Mouse (Mus musculus): Measurements from ENCODE around the gene Adgrg3.
"Not testable (repeated sequence)": the region's sequence is repeated elsewhere in the genome, so short reads cannot be mapped to it uniquely, and the experiment has no call there.

The Adgrg3 gene

DNA sequence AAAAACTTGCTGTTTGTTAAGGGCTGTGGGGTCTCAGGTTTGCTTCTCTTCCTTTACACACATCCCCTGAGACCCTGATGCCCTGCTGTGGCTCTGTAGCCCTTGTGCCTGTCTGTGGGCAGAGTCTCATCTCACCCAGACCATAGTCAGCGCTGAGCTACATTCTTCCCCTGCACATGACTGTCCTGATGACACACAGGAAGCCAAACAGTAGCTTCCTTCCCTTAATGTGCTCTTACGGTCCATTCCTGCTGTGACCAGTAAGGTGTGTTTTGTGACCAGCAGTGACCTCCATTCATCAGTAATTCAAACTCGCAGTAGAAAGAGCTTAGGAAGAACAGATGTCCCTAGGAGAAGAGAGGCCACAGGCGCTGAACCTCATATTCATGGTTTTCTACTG, 6.9 kb downstream of the Adgrg3 start:
- DNase-seq (ENCODE audit: low spot score in 2 of 2), result no peak

DNA sequence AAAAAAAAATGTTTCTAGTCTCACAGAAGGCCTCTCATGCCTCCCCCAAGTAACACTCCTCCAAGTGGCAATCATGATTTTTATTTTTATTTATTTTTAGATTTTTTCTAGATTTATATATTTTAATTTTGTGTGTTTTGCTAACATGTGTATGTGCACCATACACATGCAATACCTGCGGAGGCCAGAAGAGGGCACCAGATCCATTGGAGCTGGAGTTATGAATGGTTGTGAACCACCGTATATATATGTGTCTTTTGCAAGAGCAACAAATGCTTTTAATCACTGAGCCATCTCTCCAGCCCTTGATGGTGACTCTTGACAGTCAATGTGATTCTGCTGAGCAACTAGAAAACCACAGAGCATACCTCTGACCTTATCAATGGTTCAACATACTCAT, 7.9 kb downstream of the Adgrg3 start:
- DNase-seq (ENCODE audit: low spot score in 2 of 2), result no peak

DNA sequence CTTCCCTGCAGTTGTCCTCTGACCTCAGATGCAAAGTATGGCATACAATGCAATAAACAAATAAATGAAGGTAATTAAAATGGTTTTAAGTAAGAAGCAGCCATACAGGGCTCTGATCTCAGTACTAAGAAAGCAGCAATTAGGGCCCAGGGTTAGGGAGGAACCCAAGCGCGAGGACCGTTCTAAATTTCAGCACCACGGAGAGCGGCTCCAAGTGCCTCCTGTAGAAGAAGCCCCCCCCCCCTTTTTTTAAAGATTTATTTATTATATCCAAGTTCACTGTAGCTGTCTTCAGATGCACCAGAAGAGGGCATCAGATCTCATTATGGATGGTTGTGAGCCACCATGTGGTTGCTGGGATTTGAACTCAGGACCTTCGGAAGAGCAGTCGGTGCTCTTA, 10.9 kb downstream of the Adgrg3 start:
- not testable (repeated sequence) for DNase-seq (ENCODE audit: low spot score in 2 of 2)

DNA sequence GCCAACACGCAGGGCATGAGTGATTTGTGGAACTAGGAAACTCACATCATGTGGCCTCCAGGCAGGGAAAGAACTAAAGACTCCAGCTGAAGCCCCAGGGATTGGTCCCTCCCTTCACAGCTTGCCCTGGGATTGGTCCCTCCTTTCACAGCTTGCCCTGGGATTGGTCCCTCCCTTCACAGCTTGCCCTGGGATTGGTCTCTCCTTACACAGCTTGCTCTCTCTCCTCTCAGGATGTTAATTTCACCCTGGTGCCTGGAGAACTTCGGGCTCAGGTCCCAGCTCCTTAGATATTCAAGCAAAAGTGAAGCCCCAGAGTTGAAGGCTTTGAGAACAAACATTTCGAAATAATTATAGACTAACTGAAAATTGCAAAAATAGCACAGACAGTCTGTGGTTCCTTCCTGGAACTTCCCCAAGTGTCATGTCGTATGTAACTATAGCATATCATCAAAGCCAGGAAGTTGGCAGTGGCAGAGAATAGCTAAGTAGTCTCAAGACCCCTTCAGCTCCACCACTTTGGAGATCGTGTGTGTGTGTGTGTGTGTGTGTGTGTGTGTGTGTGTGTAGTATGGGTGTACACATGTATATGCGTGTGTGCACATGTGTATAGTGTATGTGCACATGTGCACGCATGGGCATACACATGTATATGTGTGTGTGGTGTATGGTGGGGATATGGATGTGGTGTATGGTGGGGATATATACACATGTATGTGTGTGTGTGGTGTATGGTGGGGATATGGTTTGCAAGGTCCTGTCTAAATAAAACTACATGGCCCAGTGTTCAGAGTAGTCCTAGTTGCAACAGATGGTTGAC, 19.8 kb downstream of the Adgrg3 start:
- no peak for DNase-seq (ENCODE audit: low spot score in 2 of 2)

GRCm38 (mm10) chr8:95041883-95042784, 24.6 kb downstream of the Adgrg3 start:
- no peak for DNase-seq (ENCODE audit: low spot score in 2 of 2)

DNA sequence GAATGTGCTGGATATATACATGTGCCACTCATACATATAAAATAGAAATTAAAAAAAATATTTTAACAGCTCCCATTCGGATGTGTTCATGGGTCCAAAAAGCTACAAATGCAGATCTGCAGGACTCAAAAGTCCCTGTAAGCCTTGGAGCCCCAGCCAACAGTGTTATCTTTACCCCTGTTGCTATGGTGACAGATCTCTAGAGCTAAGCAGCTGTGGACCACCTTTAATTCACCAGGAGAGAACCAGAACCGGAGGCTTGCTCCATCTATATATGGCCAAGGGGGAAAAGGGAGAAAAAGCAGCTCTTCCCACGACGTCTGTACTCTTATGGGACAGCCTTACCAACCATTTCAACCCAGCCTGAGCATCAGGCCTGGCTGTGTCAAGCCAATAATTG, 27.3 kb downstream of the Adgrg3 start:
- DNase-seq (ENCODE audit: low spot score in 2 of 2), result no peak

DNA sequence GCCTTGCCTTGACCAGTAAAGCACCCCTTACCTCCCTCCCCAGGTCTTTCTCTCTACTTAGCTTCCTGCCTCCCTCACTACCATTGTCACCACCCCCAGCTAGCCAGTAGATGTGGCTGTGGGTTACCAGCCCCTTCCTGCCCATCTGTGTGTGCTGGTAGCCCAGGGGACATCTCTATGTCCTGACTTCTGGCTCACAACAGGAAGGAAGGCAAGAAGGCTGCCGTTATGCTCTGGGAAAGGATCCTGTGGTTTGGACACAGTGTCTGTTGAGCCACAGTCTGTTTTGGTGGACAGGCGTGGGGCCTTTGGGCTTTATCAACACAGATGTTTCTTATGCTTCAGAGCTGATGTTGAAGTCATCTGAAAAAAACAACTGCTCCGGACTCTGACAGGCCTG, 29.5 kb downstream of the Adgrg3 start:
- no peak for DNase-seq (ENCODE audit: low spot score in 2 of 2)

GRCm38 (mm10) chr8:95047884-95048680, 30.6 kb downstream of the Adgrg3 start:
- no peak for DNase-seq (ENCODE audit: low spot score in 2 of 2)

DNA sequence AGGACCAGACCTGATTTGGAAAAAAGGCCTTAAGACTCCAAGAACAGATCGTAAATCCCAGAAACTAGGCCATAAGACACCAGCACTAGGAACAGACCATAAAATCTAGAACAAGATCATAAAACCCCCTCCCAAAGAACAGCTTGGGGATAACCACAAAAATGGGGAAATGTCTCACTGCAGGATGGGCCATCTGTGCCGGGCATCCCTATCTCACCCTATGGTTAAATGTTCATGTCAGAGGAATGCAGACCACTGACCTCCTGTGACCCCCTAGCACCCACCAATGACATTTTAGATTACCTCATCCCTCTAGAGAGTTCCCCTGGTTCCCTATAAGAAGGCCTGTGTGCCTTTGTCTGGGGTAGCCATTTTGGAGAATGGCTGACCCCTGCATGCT, 32.1 kb downstream of the Adgrg3 start:
- DNase-seq (ENCODE audit: low spot score in 2 of 2), result no peak

GRCm38 (mm10) chr8:95054438-95054837, 36.9 kb downstream of the Adgrg3 start:
- no peak for DNase-seq (ENCODE audit: low spot score in 2 of 2)

GRCm38 (mm10) chr8:95054927-95055510, 37.5 kb downstream of the Adgrg3 start, which contains the start of gene Drc7:
Drc7 (plus strand) TSS chr8:95055103.
- no peak for DNase-seq (ENCODE audit: low spot score in 2 of 2)

- DNase-seq (ENCODE audit: low spot score in 2 of 2), result no peak
Observed at GRCm38 (mm10) chr8:95056414-95056813, 38.9 kb downstream of the Adgrg3 start.

GRCm38 (mm10) chr8:95058661-95059060, 41.2 kb downstream of the Adgrg3 start:
- DNase-seq (ENCODE audit: low spot score in 2 of 2), result no peak

DNA sequence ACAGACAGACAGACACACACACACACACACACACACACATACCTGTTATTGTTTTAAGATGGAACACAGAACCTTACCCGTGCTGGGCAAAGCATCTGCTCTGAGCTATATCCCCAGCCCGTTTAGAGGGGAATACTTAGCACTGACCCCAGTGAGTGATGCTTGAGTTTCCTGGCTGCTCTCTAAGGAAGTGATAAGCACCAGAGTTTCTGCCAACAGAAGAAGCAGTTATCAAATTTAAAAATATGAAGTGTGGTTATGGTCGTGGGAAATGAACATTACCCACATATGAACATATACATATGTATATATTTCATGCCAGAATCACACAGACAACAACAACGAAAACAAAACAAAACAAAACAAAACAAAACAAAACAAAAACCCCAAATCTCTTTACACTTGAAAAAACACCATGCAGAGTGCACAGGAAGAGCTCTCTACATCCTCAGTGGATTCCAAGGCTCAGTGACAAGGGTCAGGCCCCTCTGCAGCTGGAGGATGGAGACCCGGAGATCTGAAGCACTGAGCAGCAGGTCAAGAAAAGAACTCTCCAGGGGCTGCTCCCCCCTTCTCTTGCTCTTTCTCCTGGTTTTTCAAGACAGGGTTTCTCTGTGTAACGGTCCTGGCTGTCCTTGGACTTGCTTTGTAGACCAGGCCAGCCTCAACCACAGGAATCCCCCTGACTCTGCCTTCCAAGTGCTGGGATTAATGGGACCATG, 42.5 kb downstream of the Adgrg3 start:
- DNase-seq (ENCODE audit: low spot score in 2 of 2), result no peak

DNA sequence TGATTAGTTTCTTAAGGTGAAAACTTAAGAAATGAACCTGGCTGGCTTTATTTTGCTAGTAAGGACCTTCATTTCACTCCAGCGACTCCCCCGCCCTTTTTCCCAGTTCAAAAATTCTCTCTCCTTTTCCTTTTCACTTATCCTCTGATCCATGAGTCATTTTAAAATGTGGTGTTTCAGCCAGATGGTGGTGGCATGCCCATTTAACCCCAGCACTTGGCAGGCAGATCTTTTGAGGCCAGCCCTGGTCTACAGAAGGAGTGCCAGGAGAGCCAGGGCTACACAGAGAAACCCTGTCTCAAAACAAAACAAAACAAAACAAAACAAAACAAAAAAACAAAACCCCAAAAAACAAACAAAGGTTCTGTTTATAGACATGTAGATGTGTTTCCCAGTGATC, 47.0 kb downstream of the Adgrg3 start:
- DNase-seq (ENCODE audit: low spot score in 2 of 2), result no peak

- DNase-seq (ENCODE audit: low spot score in 2 of 2), result peak in 1 of 2 experiments; percentile 31
Observed at GRCm38 (mm10) chr8:95067582-95067981, 50.1 kb downstream of the Adgrg3 start.

GRCm38 (mm10) chr8:95075504-95075903, 58.0 kb downstream of the Adgrg3 start:
- no peak for DNase-seq (ENCODE audit: low spot score in 2 of 2)

DNA sequence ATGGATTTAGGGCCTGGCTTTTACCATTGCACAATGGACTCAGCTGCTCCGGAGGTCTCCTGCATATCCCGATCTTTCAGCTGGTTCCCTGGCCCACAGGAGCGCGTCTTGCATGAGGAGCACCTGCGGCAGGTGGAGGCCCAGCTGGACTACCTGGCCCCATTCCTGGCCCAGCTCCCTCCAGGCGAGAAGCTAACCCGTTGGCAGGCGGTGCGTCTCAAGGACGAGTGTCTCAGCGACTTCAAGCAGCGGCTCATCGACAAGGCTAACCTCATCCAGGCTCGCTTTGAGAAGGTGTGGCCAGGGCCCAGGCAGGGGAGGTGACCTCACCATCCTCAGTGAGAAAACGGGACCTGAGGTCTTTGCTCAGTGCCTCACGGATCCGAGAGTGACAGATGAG, 58.7 kb downstream of the Adgrg3 start:
- no peak for DNase-seq (ENCODE audit: low spot score in 2 of 2)

DNA sequence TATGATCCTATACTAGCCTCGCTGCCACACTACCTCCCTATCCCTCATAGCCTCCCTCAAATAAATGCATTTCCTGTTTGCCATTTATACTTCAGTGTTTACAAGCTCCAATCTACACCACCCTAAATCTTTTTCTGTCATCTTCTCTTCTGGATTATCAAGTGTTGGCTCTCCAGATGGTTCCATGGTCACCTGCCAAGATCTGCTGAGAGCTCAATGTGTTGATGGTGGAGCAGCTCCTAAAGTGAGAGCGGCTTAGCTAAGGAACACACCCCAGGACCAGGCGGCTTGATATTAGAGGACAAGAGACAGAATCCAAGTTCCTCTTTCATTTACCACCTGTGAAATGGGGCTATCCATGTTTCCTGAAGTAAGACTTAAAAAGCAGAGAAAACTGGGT, 60.6 kb downstream of the Adgrg3 start:
- no peak for DNase-seq (ENCODE audit: low spot score in 2 of 2)

DNA sequence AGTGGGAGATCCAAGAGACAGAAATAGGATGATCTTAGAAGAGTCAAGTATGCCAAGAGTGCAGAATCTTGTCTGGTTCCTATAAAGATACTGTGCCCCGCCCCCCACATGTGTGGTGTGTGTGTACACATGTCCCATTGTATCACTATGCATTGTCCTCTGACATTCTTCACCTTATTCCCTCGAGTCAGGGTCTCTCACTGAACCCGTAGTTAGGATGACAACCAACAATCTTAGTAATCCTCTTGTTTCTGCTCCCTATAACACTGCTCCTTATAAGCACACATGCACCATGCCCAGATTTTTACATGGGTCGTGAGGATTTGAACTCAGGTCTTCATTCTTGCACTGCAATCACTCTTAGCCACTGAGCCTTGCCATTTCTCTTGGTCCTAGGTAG, 61.8 kb downstream of the Adgrg3 start:
- no peak for DNase-seq (ENCODE audit: low spot score in 2 of 2)
